9 mouse cellular contexts compared by ENCODE assay signal in the genomic region with DNA sequence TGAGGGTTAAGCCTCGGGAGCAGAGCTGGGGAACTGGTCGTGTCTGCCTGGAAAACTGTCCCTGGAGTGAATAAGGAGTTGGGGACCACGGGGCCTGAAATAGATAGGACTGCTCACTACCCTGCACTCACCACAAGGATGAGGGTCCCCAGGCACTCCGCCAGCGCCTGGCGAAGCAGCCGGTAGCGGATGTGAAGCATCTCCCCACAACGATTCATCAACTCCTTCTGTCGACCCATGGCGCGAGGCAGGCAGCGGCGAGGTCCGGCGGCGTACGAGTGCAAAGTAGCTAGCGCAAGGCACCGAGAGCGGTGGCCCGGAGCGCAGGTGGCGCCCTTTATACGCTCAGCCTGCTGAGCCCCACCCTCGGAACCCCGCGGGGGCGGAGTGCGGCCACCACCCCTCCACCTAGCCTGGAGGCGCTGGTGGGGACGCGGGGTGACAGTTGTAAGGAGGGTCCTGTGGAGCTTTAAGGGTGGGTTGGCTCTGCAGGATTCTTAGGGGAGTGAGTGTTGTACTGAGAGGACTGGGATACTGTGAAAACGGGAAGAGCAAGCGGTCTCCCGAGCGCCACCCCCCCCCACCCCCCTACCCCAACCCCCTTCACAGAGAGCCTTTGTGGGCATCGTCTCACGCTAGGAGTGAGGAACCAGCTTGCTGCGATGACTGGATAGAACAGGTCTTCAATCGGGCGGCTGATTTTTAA. TPM values are rescaled to one million over a fixed set of nuclear protein-coding genes. Genes with fewer than 3 reads are reported as not detected.
DNase-seq lines count a peak whose midpoint lies in the region; ATAC-seq and TF ChIP-seq lines count a peak whose summit lies in the region.
"Had no signal": no experiment of that assay in that cellular context is flagged by ENCODE, and none has a peak within 500 bp of the region (broad histone marks: within the 10 kb centered on the region; RNA-seq: fewer than 3 reads in every experiment).

A gene (minus strand): TSS at position 313 of the 706 bp plus-strand sequence.

- peaks cover 33% of the 10 kb centered on the region for H3K36me3 ChIP-seq in erythroblast, embryonic 14.5 days (ENCODE audit: control insufficient read depth)
- no peaks in the 10 kb centered on the region for H3K36me3 ChIP-seq in megakaryocyte, embryonic 14.5 days (replicated peaks; ENCODE audit: low read length)
- H3K36me3 ChIP-seq in splenic B cell, adult 2 months (ENCODE audit: control insufficient read depth, insufficient read depth, low read length, poor library complexity, severe bottlenecking) = no peaks in the 10 kb centered on the region

- no peak for ATAC-seq in erythroblast, adult 5-6 weeks (replicated peaks; ENCODE audit: low FRiP score, poor library complexity, severe bottlenecking)

- DNase-seq in brain, embryonic 14.5 days (ENCODE audit: low read depth) = peak; percentile 58
- peak; percentile 36 to 37 for DNase-seq in heart, postnatal 10 days
- DNase-seq in kidney, postnatal 25 days = peak; percentile 75 to 86
- peak; percentile 58 for DNase-seq in splenic B cell, adult 2 months (ENCODE audit: low read depth, low spot score)
- DNase-seq in gastrocnemius, postnatal 36 days = no peak

- no peaks in the 10 kb centered on the region for H3K9me3 ChIP-seq in erythroblast, embryonic 14.5 days (ENCODE audit: control insufficient read depth, low read length)
- 0 out of 2 replicates have a peak, but pooled peaks cover 1% of the 10 kb centered on the region for H3K9me3 ChIP-seq in megakaryocyte, embryonic 14.5 days

- no peak for TF ChIP-seq CTCF in brain, embryonic 14.5 days (IDR thresholded peaks at IDR 0.05; ENCODE audit: borderline replicate concordance, extremely low read depth, insufficient read depth, insufficient read length)

- no peak for TF ChIP-seq POLR2A in brain, embryonic 14.5 days (IDR thresholded peaks at IDR 0.05; ENCODE audit: borderline replicate concordance, extremely low read depth, insufficient read depth, insufficient read length, poor library complexity, severe bottlenecking)

- intact Hi-C loops in heart, postnatal 10 days (cut with DNase I) = no loop called here
- intact Hi-C loops in gastrocnemius, postnatal 36 days (cut with DNase I) = no loop called here

- peaks cover 57% of the 10 kb centered on the region for H3K4me1 ChIP-seq in erythroblast, embryonic 14.5 days (ENCODE audit: control insufficient read depth)
- peaks cover 13% of the 10 kb centered on the region for H3K4me1 ChIP-seq in megakaryocyte, embryonic 14.5 days

- H3K4me3 ChIP-seq in erythroblast, embryonic 14.5 days (replicated peaks) = peak within 1 kb of the TSS; percentile 76
- peak within 1 kb of the TSS; percentile 83 for H3K4me3 ChIP-seq in megakaryocyte, embryonic 14.5 days (replicated peaks)

- H3K27me3 ChIP-seq in erythroblast, embryonic 14.5 days (ENCODE audit: control insufficient read depth) = peaks cover 62% of the 10 kb centered on the region
- H3K27me3 ChIP-seq in megakaryocyte, embryonic 14.5 days (replicated peaks) = peaks cover 90% of the 10 kb centered on the region
- H3K27me3 ChIP-seq in splenic B cell, adult 2 months (ENCODE audit: control insufficient read depth, insufficient read depth, low read length, poor library complexity, severe bottlenecking) = no peaks in the 10 kb centered on the region

RNA-seq across cellular contexts. Expression of the gene that starts here (rescaled TPM):
- 3.0 and 4.8 TPM in 2 replicates for polyA plus RNA-seq in erythroblast, embryonic 14.5 days (2012)
- total RNA-seq in erythroblast, adult 5-6 weeks (2015; ENCODE audit: low replicate concordance) = not detected in 2 replicates
- not detected in 2 replicates for total RNA-seq in erythroblast, adult 5-6 weeks (2017; ENCODE audit: low replicate concordance)
- 1.4 and 4.3 TPM in 2 replicates for polyA plus RNA-seq in brain, embryonic 14.5 days (2012; rRNA removed)
- under 1 TPM in 1 of 2 experiments, not detected in 1; 0.53 TPM for total RNA-seq in heart, postnatal 10 days (2021)
- polyA plus RNA-seq in megakaryocyte, embryonic 14.5 days (2012; ENCODE audit: insufficient read depth, low replicate concordance) = not detected in 2 replicates
- total RNA-seq in gastrocnemius, postnatal 36 days (2021) = not detected
- total RNA-seq: left cerebral cortex, postnatal 10 days had no signal

Comparison
In these comparisons a context has a peak if more than half of its experiments do, and no peak if none do; other contexts are left out.
1. Peak in DNase-seq in heart, postnatal 10 days; RNA of the gene not detected or under 1 TPM.
2. DNase-seq: peak in brain, embryonic 14.5 days (single experiment), kidney, postnatal 25 days (2 of 2) and splenic B cell, adult 2 months (single experiment); none in gastrocnemius, postnatal 36 days (0 of 2).